Mouse (Mus musculus): ENCODE results near the gene Etnk2.
A peak's percentile ranks its signal among the peaks of the same experiment; 100 is the strongest.
"Not testable (repeated sequence)": the region's sequence is repeated elsewhere in the genome, so short reads cannot be mapped to it uniquely, and the experiment has no call there.

Gene Etnk2

DNA sequence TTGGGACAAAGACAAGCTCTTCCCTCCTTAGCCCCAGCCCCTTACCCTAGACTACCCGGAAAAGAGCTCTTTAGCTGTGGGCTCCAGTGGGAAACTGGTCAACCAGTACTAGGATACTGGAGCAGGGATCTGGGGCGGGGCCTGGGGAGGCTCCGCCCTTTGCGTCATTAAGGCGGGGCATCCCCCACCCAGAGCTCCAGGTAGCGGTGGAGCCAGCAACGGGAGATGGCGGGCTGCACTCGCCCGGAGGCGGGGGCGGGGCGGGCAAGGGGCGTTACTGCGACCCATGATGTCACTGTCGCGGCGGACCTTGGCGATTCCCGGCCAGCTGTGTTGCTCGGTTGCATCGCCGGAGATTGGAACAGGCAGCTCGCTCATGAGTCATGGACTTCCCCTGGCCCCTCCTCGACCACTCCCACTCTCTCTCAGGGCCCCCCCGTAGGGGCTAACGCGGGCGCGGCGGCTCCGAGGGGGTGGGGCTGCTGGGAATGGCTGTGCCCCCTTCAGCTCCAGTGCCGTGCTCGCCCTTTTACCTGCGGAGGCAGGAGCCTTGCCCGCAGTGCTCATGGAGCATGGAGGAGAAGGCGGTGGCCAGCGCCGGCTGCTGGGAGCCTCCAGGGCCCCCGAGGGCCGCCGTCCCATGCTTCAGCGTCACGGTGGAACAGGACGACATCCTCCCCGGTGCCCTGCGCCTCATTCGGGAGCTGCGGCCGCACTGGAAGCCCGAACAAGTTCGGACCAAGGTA, at the start of gene Etnk2:
Gene Etnk2 (plus strand): TSS at position 297 of the 746 bp plus-strand sequence.
- peak; percentile 68 for DNase-seq (ENCODE audit: low spot score)

DNA sequence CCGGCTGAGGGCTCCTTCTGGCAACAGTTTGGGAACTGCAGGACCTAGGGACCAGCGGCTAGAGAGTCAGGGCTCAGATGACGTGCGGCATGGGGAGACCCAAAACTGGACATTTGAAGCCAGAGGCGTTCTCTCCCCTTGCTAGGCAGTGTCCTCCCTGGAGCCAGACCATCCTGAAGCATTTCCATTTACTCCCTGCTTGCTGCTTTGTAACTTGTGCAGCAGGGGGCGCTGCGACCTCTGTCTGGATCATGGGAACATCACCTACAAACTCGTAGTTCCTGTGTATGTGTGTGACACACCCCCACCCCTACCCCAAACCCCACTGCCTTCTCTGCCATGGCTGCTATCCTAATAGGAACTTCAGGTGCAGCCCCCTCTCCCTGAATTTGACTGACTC, 49.0 kb upstream of the Etnk2 start:
- peak; percentile 50 for DNase-seq (ENCODE audit: low spot score)

DNA sequence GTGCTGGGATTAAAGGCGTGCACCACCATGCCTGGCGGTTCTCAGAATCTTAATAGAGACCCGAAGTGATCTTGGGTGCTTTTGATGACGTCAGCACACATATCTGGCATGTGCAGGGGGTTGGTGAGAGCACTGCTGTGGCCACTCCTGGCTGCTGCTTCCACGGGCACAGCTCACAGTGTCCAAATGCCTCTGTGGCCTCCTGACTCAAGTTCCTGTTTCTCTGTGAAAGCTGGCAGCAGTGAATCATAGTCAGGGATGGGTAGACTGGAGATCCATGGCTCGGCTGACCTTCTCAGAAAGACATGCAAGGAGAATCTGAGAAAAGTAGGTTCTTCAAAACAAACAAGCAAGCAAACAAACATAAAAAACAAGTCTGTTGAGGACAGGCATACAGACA, 47.6 kb upstream of the Etnk2 start:
- no peak for DNase-seq (ENCODE audit: low spot score)

DNA sequence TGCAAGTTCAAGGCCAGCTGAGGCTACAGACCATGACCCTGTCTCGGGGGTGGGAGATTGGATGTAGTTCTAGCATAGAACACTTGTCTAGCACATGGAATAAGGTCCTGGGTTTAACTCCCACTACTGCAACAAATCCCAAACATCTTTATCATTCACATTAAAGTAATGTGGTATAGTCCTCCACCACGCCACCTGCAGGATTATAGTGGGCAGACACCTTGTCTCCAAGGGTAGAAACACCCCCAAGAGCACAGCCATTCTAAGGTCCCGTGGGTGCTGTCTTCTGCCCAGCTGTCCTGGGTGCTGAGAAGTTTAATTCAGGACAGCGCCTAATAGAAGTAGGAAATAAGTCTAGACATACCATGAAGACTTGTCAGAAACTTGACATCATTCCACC, 46.8 kb upstream of the Etnk2 start:
- DNase-seq (ENCODE audit: low spot score) = no peak

DNA sequence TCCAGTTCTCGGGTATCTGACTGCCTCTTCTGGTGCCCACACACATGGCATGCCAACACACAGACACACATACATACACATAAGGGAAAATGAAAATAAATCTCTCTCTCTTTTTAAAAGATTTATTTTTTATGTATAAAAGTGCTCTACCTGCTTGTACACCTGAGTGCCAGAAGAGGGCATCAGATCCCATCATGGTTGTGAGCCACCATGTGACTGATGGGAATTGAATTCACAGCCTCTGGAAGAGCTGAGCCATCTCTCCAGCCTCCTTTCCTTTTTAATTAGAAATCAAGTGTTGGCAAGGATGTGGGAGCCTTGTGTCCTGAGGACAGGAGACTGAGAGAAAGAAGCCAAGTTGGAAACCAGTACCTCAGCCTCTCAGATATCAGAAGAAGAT, 46.2 kb upstream of the Etnk2 start:
- DNase-seq (ENCODE audit: low spot score) = no peak

DNA sequence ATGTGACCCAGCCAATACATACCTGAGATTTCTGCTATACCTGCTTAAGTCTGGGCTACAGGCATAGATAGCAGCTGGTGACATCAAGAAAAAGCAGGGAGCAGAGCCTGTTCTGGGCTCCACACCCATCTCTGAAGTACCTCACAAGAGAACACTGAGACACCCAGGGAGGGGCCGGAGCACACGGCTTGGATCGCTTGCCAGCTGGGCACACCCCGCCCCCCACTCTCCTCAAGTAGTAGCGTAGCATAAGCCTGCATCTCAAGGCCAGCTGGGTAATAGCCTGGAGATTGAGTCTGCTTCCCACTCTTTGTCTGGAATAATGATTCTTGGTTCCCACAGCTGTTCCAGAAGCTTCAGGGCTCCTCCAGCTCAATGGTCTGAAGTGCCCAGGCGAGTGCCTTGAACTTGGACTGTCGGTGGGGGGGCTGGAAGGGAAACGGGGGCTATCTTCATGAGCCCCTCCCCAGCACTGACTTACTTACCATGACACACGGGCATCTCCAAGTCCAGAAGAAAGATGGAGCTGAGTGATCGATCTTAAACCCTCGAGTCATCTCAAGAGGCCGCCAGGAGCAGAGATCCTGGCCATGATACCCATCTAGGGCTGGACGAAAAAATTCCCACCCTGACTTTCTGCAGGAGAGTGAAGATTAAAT, 42.0 kb upstream of the Etnk2 start, which contains the start of gene Kiss1:
Gene Kiss1 (plus strand): TSS at position 609 of the 659 bp plus-strand sequence.
- DNase-seq (ENCODE audit: low spot score) = no peak

DNA sequence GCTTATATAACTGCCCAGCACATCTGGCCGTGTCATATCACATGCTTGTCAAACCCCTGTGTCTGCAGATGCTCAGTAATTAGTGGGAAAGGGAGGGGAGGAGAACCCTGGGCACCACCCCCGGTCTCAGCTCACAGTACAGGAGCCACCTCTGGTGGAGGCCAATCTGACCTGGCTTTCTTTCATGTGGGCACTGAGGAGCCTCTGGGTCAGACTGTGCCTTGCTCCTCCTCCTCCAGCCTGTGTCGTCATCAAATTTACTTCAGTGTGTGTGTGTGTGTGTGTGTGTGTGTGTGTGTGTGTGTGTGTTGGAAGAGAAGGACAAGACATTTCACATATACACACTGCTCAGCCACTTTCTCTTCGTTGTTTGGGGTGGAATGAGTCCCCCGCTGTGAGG, 40.0 kb upstream of the Etnk2 start:
- DNase-seq (ENCODE audit: low spot score) = no peak

DNA sequence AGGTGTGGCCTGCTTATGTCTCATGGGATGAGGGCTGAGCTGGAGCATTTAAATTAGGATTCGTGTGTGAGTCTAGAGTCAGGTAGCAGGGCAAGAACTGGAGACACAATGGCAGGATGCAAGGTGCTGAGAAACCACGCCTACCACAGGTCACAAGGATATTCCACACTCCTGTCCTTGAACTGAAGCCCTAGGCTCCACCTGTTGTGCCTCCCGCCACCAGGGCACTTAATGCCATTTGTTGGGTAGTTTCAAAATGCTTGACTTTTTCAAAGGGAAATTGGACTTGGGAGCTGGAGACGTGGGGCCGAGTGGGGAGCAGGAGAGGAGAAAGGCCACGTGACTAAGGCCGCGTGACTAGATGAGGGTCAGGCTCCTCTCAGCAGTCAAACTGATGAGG, 37.4 kb upstream of the Etnk2 start:
- DNase-seq (ENCODE audit: low spot score) = no peak

DNA sequence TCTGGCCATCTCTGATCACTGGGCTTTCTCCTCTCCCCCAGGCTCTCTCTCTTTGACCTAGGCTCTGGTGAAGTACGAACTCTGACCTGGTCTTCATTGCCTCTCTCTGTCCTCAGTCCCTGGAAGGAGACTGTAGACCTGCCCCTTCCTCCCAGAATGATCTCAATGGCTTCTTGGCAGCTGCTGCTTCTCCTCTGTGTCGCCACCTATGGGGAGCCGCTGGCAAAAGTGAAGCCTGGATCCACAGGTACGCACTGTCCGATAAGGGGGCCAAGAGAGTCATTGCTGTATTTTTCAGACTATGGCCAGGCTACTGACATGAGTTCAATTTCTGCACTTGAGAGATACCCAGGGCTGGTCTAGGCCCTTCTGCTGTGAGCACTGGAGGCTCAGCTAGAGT, 36.3 kb upstream of the Etnk2 start:
- no peak for DNase-seq (ENCODE audit: low spot score)

DNA sequence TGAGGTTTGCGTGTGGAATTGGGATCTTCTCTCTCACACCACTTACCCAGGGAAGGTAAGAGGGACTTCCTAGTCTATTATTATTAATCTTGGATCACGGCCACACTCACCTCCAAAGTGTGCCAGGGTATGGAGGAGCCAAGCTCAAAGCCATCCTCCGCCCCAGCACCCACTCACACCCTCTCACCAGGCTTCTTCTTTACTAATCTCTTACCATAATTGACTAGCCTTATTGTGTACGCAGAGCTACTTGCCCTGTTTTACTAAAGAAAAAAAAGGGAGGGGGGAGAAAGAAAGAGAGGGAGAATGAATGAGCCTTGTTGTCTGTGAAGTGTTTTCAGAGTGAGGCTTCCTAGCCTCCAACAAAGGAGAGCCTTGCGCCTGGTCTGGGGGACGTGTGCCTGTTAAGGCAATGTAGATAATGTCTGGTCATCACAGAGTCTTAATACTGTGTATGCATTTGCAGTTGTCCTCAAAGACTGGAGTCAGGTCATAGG, 35.0 kb upstream of the Etnk2 start:
- DNase-seq (ENCODE audit: low spot score) = no peak

DNA sequence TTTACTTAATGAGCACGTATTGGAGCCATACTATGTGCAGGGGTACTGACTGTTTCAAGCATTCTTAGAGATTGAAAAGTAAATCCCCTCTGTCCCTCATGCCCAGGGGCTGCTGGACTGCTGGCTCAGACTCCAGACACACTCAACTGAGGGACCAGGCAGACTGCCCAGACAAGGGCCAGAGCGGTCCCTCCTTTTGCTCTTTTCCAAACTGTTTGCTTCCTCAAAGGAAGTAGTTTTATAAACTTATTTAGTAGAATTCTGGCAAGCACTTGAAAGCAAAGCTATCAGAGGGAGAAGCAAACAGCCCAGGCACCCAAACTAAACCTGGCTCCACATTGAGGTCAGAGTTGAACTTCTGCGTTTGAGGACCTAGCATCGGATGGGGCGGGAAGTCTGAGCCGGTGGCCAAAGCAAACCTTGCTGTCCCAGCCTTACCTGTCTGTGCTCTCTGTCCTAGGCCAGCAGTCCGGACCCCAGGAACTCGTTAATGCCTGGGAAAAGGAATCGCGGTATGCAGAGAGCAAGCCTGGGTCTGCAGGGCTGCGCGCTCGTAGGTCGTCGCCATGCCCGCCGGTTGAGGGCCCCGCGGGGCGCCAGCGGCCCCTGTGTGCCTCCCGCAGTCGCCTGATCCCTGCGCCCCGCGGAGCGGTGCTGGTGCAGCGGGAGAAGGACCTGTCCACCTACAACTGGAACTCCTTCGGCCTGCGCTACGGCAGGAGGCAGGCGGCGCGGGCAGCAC, 34.3 kb upstream of the Etnk2 start:
- no peak for DNase-seq (ENCODE audit: low spot score)

DNA sequence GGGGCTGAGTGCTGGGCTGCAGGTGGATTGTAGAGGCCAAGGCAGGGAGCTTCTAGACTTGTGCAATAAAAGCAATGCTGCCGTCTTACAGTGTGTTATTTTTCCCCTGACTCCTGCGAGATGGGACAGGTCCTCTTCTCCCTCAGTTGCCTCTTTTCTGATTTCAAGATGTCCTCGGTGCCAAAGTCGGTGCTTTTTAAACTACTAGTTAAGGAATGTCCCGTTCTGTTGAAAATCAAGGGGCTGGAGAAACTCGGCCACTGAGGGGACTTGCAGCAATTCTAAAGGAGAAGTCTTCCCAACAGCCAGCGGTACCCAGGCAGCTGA, 33.8 kb upstream of the Etnk2 start:
- DNase-seq (ENCODE audit: low spot score) = no peak

DNA sequence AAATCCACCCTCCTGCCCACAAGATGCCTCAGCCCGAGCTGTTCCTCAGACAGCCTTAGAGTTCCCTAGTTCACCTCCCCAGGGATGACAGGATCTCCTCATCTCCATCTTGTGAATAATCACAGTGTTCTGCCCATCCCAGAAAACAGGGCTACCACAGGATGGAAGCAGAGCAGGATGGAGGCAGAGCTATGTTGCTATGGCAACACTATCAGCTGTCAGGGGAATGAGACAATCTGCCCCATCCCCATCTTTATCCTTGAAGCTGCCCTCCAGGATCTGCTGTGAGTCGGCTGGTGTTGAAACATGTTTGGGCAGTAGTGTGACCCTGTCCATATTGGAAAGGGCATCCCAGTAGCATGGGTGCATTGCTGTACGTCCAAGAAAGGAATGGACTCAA, 32.2 kb upstream of the Etnk2 start:
- no peak for DNase-seq (ENCODE audit: low spot score)

DNA sequence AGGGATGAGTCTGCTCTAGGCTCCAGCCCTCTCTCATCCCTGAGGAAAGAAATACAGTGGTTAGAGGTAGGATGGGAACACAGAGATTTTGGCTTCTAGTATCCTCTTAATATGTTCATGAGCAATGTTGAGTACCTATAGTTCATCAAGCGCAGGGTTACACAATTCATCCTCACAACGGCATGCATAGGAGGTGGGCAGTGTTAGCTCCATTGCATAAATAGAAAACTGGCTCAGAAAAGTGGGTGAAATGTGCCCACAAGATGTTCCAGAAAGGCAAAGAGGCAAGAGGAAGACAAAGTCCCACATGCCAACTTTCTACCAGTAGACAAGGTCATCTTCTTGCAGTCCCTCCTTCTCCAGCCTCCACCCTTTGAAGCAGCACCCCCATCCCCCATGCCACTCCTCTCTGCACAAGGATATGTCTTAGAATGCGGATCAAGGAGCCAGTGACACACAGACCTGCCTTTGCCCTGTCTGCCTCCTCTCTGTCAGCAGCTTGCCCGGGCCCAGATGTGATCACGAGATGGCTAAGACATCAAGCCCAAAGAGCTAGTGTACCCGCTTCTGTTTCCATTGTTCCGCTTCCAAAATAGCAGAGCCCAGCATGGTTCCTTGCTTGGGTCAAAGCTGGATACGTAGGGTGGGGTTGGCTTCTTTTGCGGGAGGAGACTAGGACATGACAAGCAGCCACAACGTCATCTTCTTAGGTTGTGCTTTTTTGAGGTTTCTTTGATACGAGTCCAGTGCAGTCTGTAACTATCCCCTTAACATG, 30.5 kb upstream of the Etnk2 start:
- no peak for DNase-seq (ENCODE audit: low spot score)

DNA sequence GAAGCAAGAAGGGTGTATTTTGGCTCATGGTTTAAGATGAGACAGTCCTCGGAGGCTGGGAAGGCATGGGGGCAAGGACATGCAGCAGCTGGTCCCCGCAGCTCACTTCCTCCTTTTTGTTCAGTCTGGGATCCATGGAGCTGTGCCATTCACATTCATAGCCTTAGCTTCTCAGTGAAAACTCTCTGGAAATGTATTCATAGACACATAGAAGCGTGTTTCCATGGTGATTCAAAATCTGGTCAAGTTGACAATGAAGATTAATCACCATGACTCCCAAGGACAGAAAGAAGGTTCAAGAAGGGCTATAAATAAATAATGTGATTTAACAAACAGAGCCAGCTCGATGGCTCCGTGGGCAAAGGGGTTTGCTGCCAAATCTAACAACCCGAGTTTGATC, 29.4 kb upstream of the Etnk2 start:
- DNase-seq (ENCODE audit: low spot score) = no peak

DNA sequence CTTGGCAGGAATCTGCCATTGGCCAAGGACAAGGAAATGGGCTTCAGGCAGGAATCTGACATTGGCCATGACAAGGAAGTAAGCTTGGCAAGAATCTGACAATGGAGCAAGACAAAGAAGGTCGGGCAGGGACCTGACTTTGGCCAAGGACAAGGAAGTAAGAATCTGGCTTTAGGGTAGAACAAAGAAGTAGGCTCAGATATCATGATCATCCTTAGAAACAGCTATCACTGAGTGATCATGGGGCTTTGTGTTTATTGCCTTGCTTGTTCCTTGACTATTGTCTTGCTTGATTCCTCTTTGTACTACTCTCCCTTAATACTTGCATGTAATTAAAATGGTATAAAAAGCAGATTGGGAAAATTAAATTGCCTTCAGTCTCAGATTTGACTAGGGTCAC, 23.0 kb upstream of the Etnk2 start:
- not testable (repeated sequence) for DNase-seq (ENCODE audit: low spot score)

DNA sequence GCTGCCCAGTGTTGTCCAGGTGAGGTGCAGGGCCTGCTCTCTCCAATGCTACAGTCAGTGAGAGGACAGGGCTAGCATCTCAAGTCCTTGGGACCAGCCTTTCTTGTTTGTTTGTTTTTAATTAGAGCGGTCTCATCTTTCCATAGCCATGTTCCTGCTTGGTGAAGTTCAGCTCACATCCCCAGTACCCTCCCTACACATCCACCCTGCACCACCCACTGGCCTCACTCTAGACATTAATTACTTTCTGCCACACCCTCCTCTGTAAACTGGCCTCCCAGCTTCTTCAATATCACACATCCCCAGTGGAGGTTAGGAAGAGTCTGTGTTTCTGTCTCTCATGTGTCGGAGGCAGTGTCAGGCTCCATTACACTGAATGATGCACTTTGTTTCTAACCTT, 19.0 kb upstream of the Etnk2 start:
- DNase-seq (ENCODE audit: low spot score) = no peak

DNA sequence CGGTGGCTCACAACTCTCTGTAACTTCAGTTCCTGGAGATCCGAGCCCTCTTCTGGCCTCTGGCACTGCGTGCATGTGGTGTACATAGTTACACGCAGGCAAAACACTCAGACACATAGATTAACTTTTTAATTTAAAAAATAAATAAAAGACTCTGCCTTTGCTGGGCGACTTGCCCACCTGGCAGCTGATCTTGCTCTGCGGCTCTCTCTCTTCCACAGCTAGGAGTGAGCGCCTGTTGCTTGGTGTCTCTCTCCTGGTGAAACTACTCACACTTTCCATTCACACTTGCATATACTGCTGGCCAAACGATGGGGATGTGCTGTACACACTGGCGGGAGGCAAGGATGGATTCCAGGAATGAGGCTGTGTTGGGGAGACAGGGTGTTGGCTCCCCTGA, 16.8 kb upstream of the Etnk2 start:
- no peak for DNase-seq (ENCODE audit: low spot score)

DNA sequence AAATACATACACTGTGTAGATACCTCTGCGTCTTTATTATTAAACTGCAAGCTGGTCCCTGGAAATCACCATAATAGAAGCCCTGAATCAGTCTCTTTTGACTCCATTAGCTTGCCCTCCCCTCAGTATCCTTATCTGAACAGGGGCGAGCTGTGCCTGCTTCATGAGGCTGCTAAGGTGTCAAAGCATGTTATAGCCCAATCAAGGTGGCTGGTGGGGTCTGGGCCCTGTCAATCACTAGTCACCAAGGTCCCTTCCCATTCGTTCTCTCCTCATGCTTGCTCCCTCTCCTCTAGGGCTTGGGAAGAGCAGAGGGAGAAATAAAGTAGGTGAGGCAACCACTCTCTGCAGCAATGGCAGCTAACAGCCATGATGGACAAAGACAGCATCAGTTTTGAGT, 16.1 kb upstream of the Etnk2 start:
- DNase-seq (ENCODE audit: low spot score) = no peak

DNA sequence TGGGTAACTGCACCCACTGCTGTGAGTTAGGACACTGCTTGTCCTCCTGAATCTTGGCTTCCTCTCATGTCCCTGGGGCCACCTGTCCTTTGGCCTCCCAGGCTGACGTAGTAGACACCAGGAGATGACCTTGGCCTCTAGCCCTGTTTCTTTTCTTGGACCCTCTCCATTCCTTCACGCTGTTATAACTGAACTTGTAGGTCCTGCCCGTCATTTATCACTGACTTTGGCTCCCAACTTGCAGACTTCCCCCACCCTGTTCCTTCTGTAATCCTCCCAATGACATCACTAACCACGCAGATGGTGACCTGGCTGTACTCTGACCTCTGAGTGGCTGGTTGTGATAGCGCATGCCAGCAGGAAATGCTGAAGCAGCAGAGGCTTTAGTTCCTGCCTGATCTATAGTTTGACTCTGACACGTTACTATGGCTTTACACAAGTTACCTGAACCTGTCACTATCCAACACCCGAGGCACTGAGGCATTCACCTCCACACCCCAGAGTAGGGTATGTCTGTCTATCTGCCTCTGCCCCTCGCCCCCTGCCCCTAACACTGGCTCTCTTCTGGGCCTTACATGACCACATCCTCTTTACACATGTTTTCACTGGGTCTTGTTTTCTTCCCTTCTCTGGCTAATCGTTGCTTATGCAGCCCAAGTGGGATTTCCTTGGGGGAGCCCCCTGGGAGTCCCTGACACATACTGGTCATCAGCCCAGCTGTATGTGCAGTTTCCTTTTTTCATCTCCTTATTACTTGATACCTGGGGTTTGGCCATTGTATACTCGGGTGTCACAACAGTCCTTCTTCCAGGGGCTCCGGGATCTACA, 15.5 kb upstream of the Etnk2 start:
- no peak for DNase-seq (ENCODE audit: low spot score)

DNA sequence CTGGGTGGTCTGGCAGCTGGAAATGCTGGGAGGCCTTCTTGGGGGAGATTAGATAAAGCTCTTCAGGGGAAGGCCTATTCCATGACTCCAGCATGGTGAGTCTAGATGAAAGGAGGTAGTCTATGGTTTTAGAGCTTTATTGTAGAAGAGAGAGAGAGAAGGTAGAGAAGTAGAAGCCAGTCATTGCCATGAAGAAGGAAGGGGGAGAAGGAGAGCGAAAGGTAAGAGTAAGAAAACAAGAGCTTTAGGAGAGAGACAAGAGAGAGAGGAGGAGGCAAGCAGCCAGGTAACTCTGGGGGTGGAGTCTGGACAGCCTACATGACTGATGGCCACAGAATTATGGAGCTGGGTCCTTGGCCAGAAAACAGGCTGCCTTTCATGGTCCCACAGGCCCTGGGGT, 13.2 kb upstream of the Etnk2 start, which contains the start of gene Ren1:
Gene Ren1 (plus strand): TSS at position 301 of the 400 bp plus-strand sequence.
- no peak for DNase-seq (ENCODE audit: low spot score)
